Mouse (Mus musculus): Measurements from ENCODE around the gene Caly.

The Caly gene

DNA sequence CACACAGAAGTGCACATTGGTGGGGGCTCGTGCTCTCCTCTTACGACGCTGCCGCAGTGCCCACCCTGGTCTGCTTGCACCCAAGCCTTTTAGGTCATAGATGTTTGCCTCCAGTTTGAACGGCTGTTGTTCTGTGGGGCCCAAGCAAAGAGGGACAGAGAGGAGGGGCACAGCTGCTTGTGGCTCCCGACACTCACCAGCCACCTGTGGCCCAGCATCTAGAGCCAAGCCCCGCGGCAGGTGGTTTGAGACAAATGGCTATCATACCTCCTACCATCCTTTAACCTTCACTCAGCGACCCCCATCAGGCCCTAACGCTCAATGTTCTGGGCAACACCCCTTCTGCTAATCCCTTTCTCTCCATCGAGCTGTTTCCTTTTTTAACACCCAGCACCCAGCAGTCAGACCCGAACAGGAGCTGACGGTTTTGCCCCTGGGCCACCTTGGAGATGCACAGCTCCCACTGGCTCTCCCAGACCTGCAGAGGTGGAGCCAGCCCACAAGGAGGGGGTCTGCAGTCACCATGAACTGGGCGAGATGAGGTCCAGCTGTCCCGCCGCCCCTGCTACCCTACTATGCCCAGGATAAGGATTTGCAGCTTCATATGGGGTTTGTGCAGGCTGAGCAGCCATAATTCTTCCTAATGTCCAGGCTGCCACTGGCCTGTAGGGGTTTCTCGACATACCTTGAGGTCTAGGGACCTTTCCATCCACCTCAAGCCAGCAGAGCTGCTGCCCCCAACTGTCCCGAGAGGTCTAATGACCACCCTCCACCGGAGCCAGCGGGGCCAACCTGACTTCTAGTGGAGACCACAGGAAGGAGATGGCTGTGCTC, 723 bp downstream of the Caly start:
- no peak for DNase-seq (ENCODE audit: low spot score)

DNA sequence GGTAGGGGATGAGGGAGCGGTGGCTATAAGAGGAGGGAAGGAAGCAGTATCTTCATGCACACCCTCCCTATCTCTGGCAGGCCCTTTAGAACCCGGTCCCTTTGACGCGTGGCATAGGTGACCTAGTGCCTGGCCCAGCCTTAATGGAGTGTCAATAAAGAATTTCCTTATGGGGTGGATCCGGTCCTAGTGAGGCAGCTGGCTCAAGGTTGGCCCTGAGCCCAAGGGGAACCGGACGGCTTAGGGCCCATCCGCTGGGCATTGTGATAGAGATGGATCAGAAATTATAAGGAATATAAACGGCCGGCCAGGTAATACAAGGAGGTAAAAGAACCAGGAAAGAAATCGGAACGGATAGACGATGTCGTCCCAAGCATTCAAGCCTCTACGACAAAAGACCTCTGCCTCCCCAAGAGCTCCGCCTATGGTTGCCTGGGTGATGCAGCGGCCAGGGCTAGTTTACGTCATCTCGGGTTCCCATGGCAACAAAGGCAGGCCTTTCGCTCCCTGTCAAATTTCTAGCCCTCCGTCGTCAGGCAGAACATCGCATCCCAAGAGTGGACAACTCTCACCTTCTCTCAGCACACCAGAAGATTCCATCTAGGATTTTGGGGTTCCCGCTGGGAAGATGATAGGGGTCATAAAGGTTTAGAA, 1.7 kb downstream of the Caly start:
- DNase-seq (ENCODE audit: low spot score): peak; percentile 26

DNA sequence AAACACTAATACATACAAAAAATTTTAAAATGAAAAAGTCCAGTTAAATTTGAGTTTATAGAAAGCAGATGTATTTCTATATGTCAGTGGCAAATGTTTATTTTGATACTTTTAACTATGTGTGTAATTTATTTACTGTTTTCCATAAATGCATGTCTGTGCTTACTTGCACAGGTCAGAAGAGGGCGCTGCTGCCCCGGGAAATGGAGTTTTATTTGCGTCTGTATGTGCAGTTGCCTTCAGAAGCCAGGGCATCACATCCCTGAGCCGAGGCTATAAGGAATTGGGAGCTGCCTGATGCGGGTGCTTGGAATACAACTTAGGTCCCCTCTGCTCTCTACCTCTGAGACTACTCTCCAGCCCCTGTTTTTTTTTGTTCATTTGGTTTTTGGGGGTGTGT, 3.6 kb downstream of the Caly start:
- DNase-seq (ENCODE audit: low spot score): peak; percentile 67

DNA sequence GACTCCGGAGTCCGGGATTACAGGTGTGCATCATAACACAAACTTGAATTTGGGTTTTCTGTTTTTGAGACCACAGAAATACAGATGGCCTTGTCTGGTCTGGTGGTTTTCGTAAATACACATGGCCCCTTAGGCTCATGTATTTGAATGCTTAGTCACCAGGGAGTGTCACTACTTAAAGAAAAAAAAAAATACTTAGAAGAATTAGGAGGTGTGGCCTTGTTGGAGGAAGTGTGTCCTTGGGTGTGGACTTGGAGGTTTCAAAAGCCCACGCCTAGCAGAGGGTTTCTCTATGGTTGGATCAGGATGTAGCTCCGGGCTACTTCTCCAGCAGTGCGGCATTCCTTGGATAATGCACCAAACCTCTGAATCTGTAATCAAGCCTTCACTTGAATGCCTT, 4.7 kb downstream of the Caly start:
- no peak for DNase-seq (ENCODE audit: low spot score)

DNA sequence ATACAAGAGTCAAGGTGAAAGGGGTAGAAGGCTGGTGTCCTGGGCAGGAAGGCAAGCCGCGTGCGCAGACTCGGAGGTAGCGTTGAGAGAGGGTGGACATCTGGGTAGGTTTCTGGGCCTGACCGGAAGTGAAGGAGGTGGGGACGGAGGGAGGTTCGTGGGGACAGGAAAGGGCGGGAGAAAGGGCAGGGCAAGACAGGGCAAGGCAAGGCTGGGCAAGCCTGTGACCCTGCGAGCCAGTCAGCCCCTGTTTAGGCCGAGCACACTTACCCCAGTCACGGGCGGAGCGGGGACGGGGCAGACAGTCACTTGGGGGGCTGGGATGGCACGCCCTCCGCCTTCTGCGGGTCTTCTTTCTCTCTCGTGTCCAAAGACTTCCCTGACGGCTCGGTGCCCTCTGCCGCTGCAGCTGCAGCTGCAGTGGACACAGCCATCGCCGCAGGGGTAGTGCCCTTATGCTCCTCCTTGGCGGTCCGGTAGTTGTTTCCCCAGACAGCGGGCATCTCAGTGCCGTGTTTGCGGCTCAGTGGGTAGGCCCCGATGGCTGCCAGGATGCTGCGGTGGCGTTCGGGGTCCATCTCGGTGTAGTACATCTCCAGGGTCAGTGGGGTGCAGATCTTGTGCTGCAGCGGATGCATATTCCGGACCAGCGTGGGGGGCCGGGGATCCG, 12.2 kb downstream of the Caly start:
- no peak for DNase-seq (ENCODE audit: low spot score)

DNA sequence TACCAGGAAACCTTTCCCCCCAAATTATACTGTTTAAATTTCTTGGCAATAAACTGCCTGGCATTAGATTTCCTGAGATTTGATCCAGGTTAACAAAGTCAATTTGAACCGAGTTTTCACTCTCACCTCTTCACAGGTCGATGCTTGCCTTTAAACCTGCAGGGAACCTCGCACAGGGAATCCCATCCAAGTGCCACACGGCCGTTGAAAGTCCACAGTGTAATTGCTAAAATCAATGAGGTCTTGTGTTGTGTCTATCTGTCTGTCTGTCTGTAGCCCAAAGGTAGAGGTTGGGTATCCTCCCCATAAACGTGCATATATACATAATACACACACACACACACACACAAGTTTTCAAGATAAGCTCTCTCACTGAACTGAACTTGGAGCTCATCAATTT, 15.0 kb downstream of the Caly start:
- DNase-seq (ENCODE audit: low spot score): no peak

DNA sequence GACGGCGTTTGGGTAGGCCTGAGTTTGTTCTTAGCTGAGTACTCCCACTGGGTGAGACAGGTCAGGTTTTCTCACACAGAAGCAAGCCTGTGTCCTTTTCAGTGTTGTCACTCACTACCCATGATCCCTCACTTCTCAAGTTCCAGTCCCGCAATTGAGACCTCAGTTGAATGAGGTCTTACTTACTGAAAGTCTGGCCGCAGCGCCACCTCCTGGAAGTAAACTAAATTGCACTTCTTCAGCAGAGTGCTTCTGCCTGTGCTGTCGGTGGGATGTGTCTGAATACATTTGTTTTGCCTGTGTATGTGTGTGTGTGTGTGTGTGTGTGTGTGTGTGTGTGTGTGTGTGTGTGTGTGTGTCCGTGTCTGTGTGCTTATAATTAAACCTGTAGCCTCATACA, 19.3 kb downstream of the Caly start:
- peak; percentile 62 for DNase-seq (ENCODE audit: low spot score)

DNA sequence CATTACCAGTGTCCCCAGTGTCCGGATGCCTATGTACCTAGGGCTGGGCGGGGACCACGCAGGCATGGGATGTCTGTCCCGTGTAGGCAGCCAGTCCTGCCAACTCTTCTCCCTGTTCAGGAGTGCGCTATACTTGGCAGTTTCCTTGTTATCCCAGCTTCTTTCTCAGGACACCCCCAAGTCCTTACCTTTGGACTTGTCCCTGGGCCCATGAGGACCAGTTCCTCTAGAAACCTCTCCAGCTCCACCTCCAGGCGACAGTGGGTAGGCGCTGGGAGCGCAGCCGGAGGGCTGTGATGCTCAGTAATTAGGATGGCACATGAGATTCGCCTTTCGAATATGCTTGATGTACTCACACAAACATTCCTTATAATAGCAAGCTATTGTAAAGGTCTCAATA, 20.0 kb downstream of the Caly start:
- DNase-seq (ENCODE audit: low spot score): no peak

DNA sequence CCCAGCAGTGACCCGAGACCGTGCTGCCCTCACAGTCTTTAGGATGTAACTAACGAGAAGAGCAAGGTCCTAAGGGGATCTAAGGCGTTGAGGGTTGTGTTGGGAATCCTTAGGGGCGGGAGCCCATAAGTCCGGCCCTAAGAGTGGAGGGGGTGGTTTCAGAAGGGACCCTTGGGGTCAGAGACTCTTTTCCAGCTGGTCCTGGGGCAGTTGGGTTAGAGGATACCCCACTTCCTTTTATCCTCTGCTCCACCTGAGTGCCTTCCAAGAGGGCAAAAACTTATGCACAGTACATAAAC, 20.6 kb downstream of the Caly start:
- DNase-seq (ENCODE audit: low spot score): no peak

DNA sequence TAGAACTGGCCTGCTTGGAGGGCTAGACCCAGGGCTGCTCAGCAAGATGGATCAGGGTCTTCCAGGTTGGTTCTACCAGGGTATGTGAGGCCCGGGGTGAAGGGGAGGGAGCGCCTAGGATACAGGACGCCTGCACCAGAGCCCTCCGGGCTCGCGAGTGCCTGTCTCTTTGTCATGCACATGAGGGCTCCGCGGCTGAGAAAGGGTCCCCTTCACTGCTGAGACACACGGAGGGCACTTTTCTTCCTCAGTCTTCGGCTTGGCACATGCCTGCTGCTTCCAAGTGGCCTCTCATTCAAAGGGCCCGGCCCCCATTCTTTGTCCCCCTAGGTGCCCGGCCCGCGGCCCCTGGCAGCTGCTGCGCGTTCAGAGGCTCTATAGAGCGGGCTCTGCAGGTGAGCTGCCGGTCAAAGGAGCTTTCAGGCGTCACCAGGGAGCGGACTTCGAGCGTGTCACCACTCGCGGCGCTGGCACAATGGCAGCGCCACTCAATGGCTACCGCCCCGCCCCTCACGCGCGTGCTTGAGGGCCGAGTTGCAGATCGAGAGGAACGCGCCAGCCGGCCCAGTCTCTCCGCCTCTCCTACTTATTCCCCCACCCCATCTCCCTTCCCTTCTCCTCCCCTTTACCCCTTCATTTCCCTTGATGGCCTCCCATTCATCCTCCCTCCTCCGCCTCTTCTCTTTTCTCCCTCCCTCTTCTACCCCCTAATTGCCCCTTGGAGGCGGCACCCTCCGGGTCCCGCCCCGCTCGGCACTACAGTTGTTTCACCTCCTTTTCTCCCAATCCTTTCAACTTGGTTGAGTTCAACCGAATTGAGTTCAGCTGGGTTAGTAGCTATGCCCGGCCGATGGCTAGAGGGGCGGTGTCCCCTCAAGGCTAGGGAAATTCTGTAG, 21.2 kb downstream of the Caly start:
- DNase-seq (ENCODE audit: low spot score): no peak

DNA sequence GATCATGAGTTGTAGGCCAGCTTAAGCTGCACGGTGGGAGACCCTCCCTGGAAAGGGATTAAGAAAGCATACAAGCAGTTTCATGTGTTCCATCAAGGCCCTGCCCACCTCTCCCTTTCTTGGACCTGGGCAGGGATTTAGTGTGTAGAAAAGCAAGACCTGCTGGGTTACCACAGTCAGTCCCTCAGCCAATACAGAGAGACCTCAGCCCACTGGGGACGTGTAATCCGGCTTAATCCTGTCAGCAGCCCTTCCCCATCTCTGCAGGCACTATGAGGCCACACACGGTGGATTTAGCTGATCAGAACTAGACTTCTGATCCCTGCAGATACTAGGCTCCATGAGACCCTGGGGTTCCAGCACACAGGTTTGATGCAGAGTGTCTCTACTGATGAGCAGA, 22.7 kb downstream of the Caly start:
- DNase-seq (ENCODE audit: low spot score): no peak

DNA sequence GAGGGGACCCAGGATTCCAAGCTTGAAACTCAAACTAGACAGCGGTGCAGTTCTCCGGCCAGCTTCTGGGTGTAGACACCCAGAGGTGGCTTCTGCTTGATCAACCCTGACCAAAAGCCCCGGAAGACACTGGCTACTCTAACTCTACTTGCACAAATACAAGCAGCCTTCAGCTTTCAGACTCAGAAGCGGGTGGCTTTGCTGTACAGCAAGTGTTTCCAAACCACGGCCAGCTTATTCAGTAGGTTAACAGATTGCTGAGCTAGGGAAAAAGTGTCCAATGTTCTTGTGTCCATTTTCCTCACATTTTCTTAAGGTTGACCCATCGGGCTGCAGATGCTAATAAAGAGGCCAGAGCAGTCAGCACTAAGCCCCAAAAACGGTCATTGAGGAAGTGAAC, 23.8 kb downstream of the Caly start:
- no peak for DNase-seq (ENCODE audit: low spot score)

DNA sequence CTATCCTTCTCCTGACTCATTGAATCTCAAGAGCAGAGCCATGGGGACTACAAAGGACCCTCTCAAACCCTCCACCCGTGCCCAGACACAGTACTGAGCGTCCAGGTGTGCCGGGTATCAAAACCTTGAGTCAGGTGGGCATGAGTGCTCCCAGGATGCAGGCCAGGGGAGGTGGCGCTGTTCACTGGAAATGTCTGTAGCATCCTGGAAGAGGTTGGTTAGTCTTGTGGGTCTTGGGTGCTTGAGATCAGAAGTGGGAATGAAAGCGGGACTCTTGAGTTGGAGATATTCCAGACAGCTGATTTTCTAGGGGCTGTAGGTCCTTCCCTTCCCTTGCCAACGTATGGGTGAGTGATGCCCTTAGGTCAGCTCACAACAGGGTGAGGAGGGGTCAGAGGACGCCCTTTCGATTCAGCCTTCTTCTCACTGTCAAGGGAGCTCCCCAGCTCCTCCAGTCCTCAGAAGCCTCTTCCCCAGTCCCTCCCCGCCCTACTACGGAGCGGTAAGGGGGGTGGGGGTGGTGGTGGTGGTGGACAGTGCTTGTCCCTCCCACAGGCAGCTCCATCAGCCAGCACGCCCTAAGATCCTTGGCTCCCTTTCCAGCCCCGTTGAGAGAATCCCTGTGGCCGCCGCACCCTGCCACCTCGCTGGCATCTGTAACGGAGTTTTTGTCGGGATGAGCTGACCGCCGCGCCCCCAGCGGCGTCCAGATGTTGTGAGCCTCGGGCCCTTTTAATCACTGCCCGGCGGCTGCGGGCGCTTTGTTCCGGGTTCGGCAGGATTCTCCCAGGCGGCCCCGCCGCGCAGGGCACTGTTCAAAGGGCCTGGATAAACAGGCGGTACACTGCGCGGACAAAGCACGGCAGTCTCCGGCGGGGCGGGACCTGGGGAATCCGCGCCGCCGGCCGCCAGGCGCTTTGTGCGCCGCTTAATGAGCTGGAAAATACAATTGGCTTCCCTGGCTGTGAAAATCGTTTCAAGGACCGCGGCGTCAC, 24.6 kb downstream of the Caly start:
- DNase-seq (ENCODE audit: low spot score): no peak

DNA sequence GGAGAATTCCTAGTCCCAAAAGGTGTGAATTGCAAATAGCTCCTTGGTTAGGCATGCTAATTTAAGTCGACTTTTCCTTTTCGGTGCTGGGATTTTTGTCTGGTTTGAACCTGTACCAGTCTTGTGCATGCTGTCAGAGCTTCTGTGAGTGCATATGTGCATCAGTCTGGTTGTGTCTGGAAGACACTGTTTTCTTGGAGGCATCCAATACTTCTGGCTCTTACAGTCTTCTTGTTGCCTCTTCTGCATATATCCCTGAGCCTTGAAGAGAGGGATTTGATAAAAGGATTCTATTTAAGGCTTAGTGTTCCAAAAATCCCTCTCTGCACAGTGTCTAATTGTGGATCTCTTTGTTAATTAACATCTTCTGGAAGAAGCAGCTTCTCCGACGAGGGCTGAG, 28.2 kb downstream of the Caly start:
- DNase-seq (ENCODE audit: low spot score): no peak

DNA sequence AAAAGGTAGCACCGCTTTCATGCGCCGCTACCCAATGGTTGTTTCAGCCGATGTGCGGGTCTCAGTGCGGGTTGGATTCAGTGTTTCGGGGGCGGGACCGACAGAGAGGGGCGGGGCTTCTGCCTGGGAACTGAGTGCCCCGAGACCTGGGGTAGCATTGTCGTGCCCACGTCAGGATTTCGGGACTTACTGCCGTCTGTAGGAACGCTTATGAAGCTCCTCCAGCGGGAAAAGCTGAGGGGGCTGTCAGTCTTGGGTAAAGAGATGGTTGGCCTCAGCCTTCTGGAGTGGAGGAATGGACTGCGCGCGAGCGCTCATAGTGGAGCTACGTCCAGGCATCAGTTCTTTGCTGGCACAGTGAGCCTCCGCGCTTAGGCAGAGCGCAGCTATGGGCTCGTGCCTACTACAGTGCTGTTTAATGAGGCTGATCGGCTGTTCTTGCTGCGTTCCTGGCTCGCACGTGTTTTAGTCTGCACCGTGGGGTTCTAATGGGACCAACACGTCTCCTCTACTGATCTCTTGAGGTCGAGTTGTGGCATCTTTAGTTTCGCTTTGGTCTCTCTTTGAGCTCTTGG, 33.1 kb downstream of the Caly start:
- no peak for DNase-seq (ENCODE audit: low spot score)

DNA sequence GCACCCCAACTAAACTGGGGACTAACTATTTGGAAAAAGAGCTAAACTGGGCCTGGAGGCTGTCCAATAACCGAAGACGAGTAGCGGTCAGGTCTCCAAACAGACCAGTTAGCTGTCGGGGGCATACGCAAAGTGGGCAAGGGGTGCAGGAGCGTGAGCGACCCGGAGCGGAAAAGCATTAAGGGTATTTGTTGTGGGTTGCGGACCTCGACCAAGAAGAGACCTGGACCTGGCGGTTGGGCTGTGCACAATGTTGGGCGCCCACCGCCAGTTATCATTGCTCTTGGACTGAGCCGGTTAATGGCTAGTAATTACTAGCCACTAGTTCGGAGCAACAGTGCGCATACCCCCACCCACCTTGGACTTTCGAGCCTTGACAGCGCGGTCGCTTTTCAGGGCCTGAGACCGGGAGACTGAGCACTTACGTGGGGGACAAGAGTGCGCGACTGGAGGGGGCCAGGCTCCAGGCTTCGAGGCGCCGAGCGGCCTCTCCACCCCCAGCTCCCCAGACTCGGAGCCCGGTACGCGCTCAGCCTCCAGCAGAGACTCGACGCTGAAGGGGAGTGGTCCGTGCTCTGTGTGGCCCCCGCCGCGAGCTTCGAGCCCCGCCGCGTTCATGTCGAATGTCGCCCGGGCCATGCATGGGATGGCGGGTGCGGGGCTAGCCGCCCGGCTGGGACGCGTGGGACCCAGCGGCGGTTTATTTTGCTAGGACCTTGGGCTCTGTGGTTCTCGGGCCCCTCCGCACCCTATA, 33.8 kb downstream of the Caly start, which contains the start of gene Msx3:
TSS of gene Msx3 (minus strand) at position 729 of the 754 bp plus-strand sequence.
- no peak for DNase-seq (ENCODE audit: low spot score)

DNA sequence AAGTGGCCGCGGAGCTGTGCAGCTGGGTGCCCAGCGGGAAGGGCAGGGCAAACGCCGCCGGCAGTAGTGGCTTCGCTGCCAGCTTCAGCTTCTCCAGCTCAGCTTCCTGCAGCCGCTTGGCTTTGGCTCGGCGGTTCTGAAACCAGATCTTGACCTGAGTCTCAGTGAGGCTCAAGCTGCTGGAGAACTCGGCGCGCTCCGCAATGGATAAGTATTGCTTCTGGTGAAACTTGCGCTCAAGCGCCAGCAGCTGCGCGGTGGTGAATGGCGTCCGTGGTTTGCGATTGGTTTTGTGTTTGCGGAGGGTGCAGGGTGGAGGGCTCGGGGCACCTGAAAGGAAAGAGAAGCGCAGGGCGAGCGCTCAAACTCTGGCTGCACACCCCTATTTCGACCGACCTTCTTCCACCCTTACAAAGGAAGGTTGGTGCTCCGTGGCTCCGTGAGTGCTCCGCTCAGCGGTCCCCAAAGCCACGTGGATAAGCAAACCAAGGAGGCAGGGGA, 34.5 kb downstream of the Caly start:
- DNase-seq (ENCODE audit: low spot score): no peak

DNA sequence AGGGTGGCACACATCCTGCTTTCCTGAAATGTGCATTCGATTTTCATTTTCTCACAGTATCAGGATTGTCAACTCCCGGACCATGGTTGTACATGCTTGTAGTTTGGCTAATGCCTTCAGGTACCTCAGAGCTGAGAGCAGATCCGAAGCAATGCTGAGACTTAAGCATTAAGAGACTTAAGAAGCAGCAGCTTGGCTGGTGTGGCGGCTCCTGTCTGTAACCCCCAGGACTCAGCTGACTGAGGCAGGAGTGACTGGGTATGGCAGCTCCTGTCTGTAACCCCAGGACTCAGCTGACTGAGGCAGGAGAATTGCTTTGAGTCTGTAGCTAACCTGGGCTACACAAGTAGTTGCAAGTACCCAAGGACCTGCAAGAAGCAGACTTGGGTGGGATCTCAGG, 36.8 kb downstream of the Caly start:
- DNase-seq (ENCODE audit: low spot score): no peak

DNA sequence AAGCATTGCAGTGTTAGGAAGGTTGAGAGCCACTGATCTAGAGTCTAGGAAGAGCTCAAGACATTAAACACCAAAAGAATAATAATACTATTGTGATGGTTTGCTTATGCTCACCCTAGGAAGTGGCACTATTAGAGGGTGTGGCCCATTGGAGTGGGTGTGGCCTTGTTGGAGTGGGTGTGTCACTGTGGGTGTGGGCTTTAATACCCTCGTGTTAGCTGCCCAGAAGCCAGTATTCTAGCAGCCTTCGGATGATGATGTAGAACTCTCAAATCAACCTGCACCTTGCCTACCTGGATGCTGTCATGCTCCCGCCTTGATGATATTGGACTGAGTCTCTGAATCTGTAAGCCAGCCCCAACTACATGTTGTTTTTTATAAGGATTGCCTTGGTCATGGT, 39.6 kb downstream of the Caly start:
- peak; percentile 26 for DNase-seq (ENCODE audit: low spot score)

DNA sequence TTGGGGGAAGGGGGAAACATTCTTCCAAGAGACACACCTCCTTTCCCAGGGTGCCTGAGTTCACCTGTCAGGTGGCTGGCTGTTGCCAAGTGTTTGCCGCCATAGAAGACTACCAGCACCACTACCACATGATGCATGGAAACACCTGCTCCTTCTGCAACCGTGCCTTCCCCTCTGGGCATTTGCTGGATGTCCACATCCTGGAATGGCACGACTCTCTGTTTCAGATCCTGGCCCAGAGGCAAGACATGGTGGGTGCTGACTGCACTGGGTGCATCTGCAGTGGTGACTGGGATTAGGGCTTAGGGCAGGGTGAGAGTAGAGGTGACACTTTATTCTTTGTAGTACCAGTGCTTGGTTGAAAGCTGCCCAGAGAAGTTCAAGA, 45.2 kb downstream of the Caly start:
- DNase-seq (ENCODE audit: low spot score): no peak

All from c-Kit-positive CD71-positive TER-119-positive erythroid progenitor cells, embryonic 14.5 days (primary cell).